Mouse (Mus musculus) mammary gland, adult 2 months (tissue): ENCODE results near the gene Tent2. TPM values are rescaled to one million over a fixed set of nuclear protein-coding genes. Genes with fewer than 3 reads are reported as not detected.

Experiments
- polyA plus RNA-seq: library from polyadenylated mRNA; depleted of rRNA; stranded (reverse); fragments of >200 nt; gene quantifications from 2 replicates; pipeline ENCODE4 v1.2.3, GENCODE M21; 2012; ENCODE audit warnings: low replicate concordance; rRNA removed

The Tent2 gene
- 15.2 and 23.2 TPM in 2 replicates for polyA plus RNA-seq

DNA sequence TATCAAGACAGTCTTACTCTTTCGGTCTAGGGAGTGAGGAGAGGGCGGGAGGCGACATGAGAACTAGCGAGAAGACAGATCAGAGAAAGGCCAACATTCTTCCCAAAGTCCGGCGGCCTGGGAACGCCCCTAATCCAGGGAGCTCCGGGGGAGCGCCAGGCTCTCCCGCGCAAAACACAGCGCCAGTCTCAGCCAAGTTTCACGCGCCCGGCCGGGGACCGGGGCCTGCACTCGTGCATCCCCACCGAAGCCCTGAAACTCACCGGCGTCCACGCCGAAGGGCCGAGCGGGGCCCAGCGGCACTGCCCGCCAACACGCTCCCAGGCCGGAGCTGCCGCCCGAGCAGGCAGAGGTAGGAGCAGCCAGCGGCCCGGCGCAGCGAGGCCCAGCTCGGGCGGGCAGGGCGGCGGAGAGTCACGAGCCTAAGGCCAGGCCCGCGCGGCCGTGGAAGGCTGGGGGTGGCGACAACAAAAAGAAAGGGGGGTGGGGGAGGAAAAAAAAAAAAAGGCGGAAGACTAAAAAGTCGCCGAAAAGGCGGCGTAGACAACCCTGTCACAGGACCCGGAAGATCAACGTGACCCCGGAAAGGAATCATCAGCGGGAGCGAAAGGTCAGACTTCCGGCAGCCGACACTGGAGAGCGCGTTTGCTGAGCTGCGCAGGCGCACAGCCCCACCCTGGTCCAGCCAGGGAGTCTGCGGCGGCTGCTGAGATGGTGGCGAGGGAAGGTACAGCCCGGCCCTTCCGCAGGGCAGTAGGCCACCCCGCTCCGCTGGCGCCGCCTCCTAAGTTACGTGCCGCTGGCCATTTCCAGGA, at the start of gene Tent2:
Tent2 (minus strand) TSS at position 555 of the 815 bp plus-strand sequence.

DNA sequence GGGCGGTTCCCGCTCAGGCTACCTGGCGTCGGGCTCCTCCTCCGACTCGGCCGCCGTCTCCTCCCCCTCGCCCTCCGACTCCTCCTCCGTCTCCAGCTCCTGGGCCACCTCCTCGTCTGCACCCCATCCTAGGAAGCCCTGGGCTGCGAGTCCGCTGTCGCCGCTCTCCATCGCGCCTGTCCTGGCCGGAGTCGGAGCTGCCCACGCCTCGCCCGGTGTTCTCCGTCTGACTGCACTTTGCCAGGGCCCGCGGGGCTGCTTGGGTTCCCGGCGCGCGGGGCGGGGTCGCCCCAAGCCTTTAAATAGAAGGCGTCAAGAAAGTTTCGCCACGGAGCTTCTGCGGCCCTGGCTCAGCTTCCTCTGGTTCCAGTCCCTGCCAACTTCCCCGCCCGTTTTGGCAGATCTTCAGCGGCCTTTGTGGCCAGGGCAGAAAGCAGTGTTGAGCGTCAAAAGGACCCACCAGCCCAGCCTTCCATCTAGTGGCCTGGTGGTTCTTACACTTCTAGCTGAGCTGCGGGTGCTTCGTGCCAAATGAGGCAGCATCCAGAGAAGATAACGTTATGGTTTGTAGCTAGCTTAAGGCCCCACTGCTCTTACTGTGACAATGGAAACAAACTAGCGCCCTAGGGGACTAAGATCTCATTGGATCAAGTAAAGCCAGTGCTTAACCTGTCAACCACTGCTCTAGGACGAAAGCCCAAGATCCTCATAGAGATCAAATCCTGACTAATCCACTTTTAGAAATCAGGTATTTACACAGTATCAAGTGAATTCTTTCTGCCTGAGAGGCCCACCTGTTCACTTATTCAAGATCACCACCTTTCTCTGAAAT, 47.6 kb downstream of the Tent2 start, which contains the start of gene Cmya5:
Cmya5 (minus strand) TSS at position 389 of the 832 bp plus-strand sequence.

Other genes starting within 250 kb of the Tent2 start
- gene Cmya5, start 47.7 kb downstream of the Tent2 start, polyA plus RNA-seq, result 0.11 and 17.6 TPM in 2 replicates
- gene Homer1, start 107.2 kb upstream of the Tent2 start, polyA plus RNA-seq, result 3.3 TPM in 2 replicates